Mouse (Mus musculus) retina, adult 2 months (tissue): ENCODE measurements around the gene Ifrd2.

Source experiments
- DNase-seq: peaks from one replicate; pipeline ENCODE4 v3.0.0-alpha.2; 2012; ENCODE audit warnings: low read depth, low spot score

The Ifrd2 gene

DNA sequence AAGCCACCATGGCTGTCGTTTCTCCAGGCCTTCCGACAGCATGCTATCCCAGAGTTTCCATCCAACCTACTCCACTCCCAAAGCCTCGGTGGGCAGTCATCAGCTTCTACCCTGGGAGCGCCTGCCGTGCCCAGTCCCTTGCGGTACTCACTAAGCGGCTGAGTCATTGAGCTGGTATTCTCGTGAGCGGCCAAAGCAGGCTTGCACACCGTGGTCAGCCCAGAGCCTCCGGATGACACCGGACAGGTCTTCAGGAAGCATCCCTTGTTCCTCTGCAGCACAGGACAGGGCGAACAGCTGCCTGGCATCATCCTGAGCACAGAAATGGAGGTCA, 32.1 kb downstream of the Ifrd2 start:
- no peak for DNase-seq

DNA sequence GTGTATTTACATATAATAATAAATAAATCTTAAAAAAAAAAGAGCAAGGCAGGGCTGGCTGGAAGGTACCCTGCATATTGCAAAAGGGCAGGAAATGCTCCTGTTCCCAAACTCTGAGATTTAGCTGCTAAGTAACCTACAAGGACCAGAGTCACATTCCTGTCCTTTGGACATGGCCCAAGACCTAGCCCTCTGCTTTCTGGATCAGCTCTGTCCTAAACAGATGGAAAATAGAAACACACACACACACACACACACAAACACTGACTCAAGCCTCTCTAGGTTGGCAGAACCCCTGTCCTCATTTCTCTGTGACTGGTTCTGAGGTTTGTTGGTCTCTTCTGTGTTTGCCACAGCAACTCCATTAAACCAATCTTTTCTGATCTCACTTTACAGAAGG, 33.5 kb downstream of the Ifrd2 start:
- no peak for DNase-seq

DNA sequence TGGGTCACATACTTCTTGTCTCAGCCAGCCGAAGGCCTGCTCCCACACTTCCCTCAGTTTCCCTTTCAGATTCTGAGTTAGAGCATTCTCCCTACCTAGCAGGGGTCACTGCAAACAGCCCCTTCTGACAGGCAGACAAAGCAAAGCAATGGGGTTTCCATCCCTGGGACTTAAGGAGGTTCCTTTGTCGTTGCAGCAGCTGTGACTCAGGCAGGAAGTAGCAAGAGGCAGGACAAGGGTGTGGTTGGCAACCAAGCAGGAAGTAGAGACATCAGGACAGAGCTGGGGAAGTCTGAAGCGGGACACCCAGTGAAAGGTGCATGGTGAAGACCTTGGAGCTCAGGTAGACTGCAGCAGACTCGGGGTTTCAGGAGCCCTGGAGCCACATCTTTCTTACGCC, 37.1 kb downstream of the Ifrd2 start:
- no peak for DNase-seq

DNA sequence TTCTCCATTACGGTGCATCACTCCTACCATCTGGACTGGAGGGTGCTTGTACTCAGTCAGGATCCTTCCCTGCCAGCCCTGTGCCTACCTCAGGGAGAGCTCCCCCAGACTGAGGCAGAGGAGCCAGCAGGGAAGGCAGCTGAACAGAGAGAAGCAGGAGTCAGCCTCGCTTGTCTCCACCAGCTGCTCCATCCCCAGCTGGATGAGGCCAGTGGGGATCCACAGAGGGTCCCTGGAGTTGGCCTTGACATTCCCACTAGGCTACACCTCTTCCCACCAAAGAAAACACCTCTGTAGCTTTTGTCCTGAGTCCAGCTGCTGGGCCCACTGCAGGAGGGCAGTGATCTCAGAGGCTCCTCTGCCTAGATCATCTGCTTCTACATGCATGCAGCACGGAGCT, 37.5 kb downstream of the Ifrd2 start:
- no peak for DNase-seq

DNA sequence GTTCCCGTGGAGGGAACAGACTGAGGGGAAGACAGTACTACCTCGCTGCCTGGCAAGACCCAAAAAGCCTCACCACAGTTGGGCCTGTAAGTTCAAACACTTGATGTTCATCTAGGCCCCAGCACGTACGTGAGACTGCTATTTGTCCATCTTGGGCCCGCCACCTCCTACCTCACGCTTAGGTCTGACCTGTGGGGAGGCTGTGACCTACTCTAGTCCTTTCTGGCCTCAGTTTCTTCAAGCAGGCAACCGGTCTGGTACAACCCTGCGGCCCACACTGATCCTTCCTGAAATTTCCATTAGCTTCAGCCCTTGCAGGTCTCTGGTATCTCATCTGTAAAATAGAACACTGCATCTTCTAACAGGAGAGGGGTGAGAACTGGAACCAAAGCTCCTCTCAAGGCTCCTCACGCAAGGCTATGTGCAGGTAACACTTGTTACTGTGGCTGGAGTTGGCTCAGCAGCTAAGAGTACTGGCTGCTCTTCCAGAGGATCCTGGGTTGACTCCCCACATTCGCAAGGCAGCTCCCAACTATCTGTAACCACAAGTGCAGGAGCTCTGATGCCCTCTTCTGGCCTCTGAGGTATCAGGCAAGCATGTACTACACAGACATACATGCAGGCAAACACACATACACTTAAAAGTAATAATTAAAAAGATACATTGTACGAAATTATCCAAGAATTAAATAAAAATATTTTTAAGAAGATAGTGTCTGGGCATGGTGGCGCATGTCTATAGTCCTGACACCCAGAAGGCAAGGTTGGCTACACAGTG, 38.1 kb downstream of the Ifrd2 start:
- DNase-seq, result no peak

DNA sequence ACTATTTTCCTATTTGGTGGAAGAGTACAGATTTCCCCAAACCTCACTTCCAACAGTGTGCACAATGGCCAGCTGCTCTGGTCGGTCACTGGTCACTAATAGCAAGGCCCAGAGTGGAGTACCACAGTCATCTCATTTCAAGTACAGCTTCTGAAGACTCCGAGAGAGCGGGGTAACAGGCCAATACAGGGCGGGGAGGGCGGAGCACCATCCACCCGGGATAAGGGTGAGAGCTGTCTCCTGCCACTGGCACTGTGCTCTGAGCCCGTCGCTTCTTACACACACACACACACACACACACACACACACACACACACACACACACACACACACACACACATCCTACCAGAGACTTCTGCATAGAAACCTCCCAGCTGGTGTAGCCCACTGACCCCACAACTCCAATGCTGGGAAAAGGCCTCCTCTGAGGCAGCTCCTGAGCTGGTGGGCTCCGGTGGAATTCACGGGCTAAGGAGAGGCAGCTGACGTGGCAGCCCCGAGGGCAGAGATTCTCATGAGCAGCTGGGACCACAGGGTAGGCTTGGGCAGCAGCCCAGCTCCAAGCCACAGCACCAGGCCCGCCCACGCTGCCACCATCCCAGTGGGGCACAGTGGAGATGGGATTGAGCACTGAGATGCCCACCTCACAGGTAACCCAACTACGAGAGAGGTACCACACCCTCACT, 38.9 kb downstream of the Ifrd2 start:
- DNase-seq, result no peak

DNA sequence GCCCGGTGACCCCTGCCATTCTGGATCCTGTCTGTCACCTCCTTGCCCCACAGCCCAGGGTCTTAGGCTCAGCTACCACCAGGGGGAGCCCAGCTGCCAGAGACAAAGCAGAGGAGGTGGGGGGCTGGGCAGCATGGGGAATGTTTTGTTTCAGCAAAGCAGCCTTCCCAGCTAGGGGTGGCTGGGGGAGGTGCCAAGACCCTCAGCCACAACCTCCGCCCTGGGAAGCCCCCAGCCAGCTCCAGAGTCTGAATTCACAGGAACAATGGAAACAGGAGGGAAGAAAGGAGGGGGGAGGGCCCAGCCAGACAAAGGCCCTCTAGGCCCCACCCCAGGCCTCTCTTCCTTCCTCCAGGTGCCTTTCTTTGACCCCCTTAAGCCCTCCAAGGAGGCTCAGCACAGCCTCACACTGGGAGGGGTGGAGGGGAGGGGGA, 39.4 kb downstream of the Ifrd2 start:
- no peak for DNase-seq

DNA sequence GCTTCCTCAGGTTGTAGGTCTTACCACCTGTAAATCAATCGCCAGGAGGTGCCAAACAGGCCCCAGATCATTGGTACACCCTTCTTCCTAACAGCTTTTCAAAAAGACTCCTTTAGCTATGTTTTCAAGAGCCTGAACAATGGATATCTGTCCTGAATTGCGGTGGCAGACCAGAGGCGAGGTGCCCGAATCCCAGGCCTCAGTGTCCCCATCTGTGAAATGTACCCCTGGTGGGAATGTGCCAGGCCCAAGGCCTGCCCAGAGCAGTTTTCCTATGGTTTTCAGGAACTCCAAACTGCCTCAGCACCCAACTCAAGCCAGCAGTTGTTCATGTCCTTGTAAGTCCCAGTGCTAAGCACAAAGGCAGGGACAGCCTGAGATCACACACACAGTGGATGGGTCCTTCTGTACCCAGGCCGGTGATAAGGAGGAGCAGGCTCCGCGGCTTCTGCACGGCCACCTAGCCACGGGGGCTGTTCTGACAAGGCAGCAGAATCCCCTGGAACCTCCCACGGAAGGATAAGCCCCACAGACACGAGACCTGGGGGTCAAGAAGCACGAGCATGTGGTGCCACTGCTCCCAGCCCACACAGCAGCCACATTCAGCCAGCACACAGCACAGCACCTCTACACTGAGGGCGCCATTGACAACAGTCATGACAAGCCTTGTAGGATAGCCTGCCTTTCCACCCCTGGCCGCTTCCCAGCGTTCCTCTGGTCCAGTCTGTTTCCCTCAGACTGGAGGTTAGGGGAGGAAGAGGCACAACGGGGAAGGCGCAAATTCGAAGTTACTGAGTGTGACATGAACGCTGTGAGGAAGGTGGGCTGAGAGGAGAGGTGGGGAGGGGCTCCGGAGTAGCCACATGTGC, 40.2 kb downstream of the Ifrd2 start:
- no peak for DNase-seq

DNA sequence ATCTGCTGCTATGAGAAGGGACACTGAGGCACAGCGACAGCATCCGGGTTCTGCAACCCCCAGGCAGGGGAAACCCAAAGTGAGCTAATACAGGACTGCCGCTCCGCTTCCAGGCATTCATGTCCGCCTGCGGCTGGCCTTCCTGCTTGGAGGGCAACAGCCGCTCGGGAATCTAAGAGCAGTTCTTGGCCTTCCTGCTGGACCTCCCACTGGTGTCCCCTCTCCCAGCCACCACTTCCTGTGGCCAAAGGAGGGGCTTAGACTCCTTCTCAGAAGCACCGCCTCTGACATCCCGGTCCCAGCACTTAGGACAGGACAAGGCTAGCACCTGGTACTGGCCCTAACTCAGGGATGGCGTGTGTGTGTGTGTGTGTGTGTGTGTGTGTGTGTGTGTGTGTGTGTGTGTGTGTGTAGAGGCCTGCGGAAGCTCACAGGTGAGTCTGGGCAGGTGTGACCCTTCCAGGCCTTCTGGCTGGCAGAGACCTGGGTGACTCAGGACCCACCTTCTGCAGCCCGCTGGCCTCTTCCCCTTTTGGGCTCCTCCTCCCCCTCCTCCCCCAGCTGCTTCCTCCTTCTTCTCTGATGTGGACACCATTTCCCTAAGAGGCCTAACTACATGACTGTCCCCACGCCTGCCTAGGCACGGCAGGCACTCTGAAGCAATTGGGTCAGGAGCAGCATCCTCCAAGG, 41.4 kb downstream of the Ifrd2 start:
- DNase-seq, result no peak

DNA sequence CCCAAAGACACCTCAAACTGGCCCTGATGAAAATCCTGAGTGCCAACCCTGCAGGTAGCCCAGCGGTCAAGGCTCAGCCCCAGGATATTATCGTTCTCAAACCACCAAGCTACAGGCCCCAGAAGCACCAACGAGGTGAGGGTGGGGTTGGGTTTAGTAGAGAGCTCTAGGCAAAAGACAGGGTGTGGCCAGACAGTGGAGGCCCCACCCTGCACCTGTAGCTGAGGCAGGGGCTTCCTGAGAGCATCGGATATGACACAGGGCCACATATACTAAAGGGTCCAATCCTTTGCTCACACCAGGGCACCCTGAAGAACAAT, 41.9 kb downstream of the Ifrd2 start:
- no peak for DNase-seq

DNA sequence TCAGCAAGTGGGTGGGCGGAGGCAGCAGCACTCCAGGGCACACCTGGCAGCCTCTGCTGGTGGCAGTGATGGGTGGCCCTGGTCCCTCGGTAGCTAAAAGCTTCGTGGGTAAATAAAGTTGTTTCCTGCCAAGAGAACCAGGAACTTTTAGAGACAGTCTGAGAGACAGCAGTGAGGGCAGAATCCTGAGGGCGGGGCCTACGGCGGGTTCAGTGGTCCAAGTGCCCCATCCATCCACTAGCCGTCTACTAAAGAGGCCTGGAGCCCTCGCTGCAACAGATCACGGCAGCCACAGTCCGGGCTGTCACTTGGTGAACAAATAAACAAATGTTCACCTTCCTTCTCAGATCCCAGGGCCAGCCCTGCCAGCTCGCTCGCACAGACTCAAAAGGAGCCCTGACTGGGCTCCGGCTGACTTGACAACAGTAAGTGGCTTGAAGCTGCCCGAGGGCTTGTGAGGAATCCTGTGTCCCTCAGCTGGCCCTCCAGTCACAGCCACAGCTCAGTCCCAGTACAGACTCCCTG, 42.5 kb downstream of the Ifrd2 start:
- DNase-seq, result no peak

DNA sequence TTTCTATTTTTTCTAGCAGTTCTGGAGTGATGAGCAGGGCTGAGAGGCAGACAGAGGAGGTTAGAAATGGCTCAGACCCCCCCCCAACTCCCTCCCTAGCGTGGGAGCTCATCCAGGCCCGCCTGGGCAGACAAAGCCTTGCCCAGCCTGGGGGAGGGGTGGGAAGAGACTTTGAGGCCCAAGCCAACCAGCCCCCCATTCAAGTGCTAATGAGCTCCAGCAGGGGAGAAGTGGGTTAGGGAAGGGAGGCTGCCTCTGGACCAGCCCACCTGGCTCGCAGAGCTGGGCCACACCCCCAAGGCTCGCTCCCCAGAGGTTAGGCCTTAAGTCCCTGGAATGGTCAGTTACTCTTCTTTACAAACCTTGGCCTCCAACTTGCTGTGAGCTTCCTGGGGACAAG, 43.1 kb downstream of the Ifrd2 start:
- no peak for DNase-seq

DNA sequence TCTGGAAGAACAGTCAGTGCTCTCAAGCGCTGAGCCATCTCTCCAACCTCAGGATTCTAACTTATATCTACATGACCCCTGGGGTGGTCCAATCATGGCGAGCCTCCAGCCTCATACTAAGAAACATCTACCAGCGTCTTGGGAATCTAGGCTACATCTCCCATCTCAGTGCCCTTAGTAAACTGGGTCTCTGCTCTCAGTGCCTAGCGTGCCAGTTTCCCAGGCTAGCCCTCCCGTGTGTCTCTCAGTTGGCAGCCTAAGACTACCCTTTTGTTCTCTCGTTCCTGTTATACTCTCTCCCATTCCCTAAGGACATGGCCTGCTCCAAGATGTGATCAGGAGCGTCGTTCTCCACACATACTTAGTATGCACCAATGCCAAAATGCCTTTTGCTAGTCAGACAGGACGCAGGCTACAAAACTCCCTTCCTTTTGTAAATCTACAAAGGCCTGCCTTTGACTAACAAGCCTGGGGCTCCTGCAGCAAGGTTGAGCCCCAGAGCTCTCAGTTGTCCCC, 43.9 kb downstream of the Ifrd2 start:
- DNase-seq, result no peak

DNA sequence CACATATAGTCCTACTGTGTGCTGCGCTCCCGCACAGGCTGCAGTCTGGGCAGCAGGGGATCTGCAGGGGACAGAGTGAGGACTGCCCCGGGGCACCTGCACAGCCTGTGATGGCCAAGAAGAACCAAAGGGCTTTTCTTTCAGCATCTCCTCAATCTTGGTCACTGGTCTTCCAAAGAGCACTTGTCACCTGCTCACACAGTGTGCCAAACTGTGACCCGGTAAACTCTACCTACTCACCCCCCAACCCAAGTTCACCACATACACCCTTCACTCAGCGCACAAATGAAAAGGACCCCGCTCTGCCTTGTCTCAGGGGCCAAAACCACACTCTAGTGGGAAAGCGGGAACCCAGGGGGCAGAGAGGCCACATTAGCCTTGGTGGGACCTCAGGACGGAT, 44.4 kb downstream of the Ifrd2 start:
- DNase-seq, result no peak

DNA sequence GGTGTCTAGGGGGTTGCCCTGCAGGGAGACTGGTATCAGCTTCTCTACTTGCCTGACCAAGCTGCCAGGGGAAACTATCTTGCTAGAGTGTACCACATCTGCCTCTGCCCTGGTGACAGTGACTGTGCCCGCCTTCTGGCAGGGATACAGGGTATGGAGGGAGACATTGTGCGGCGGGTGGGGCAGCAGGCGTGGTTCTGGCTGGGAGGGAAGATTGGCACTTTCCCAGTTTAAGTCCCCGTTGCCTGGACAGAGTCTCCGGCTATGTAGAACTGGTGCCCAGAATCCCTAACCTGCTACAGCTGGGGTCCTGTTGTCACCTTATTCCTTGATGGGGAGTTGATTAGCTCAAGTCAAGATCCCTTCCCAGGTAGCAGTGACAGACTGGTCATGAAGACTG, 45.0 kb downstream of the Ifrd2 start:
- DNase-seq, result no peak

DNA sequence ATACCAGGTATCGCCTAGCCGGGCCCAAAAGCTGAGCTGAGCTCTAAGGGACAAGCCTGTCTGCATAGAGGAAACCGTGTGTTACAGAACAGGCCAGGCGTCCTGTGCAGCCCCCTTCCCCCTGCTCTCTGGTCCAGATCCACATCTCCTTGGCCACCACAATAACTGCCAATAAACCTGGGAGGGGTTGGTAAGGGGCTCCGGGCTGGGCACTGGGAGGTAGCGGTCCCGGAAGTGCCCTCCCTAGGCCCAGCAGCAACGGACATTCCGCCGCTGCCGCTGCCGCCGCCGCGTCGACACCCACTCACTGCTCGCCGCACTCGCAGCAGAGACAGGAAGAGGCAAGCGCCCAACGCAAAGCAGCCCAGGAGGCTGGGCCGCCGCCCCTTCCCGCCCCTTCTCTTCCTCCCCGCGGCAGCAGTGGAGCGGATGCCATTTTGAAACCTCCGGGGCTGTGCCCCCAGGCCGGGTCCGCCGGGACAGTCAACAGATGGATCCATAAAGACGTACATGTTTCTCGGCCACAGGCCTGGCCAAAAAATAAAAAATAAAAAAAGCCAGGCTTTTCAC, 45.7 kb downstream of the Ifrd2 start:
- DNase-seq, result no peak

DNA sequence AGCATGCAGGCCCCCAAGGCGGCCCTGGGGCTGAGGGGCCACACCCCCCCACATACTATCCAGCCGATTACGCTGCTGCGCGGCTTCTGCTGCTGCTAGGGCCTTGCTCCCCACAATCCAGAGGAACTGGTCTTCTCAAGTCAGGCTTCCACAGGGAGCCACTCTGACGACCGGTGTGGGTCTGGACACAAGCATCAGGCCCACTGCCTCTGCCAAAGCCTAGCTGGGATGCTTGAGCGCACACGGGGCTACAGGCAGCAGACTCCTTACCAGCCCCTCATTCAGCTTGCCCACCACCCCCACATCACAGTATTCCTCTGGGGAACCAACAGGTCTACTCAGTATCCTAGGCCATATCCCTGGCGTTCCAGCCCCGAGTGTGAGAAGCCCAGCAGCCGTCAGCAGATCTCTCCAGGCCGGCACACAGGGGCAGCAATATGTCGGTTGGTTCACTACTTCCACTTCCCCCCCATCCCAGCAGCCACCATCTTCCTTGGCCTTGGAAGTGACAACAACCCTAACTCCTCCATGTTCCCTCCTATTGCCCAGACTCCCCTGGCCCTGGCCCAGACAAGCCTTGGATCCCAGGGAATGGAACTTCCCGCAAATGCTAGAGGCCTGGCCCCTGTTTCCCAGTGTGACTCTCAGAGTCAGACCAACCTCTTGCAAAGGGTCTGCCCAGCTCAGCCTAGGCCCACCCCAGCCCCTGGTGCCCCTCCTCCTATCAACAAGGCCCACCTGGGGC, 46.4 kb downstream of the Ifrd2 start:
- no peak for DNase-seq

DNA sequence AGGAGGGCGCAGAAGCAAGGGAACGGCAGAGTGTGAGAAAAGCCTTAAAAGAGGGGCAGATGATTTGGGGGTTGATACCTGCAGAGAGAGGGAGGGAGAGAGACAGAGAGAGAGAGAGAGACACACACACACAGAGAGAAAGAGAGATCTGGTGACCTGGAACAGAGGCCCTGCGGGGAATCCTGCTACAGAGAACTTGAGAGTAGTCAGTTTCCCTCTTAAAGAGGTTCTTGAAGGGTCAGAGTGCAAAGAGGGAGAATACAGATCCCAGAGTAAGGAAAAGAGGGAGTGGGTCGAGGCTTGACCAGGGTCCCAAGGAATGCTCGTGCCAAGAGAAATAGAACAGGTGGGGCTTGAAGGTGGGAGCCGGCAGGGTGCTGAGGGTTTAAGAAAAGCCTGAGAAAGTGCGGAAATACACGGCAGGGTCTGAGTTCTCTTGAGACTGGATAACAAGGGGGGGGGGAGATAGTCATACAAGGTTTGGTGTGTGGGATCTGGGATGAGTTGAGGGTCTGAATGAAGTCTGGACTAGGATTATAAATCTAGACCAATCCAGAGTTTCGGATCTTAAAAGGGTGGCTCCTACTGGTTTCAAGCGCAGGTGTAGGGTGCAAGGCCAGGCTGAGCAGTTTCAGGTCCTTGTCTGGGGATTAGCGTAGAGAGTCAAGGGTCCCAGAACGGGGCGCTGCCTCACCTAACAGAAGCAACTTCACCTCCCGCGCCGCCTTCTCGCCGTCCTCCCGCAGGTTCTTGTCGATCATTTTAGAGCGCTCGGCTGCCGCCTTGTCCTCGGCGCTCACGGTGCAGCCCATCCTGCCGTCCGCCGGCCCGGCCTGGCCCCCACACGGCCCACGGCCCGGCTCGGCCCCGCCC, 47.2 kb downstream of the Ifrd2 start:
- DNase-seq, result no peak

DNA sequence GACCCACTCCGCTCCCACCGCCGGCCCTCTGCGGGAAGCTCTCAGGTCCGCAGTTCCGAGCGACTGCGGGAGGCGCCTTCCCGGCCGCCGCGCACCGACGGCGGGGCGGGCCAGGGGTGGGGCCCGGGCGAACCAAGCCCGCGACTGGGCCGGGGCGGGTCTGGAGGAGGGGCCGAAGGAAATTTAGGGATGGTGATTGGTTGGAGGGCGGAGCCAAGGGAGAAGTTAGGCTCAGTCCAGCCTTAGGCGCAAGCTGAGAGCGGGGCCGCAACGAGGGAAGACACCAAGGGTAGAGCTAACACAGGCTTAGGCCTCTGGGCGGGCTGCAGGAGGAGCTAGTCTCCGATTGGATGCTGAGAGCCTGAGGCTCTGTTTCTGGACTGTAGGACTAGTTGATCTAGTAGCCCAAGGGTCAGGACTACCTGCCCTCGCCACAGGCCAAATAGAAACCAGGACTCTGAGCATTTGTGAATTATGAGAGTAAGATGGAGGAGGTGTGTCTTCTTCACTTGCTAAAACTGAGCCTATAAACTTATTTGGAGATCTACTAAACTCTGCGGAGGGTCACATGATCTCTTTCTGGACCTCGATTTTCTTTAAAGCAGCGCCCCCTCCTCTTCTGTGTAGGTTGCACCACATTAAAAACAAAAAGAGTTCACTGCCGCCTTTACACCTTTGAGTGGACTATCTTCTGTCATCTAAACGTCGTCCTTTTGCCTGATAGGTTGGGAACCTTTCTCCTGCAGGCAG, 48.0 kb downstream of the Ifrd2 start, which contains the start of gene Gnai2:
Gnai2 (minus strand) TSS at position 89 of the 750 bp plus-strand sequence.
- no peak for DNase-seq
